Mouse (Mus musculus) embryo, embryonic 10 days (tissue): ENCODE results near the gene Mospd2.
A peak's percentile ranks its signal among the peaks of the same experiment; 100 is the strongest.

Source experiments
- DNase-seq: peaks from one replicate; pipeline ENCODE4 v3.0.0-alpha.2; 2015; ENCODE audit warnings: low spot score

Gene Mospd2

DNA sequence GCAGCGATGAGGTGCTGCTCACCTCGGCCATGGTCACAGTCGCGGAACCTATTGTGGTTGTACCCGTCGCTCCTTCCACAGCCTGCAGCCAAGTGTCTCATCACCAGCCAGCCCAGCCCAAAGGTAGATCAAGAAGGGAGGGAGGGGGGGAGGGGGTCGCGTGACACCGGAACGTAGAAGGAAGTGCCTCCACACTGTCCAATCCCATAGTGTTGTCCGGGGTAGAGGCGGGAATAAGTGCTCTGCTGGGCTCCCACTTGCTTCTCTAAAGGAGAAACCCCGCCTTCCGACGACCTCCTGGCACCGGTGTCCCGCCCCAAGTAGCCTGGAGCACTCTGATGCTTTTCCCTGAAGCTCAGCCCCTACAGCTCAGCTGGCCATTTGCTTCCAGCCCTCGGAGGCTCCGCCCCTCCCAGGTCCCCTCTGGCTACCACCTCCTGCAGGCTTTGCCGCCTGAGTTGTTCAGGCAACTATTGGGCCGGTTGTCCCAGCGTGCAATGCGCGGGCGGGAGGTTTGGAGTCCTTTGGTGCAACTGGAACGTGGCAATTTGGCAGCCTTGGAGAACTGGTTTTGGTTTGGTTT, at the start of gene Mospd2, which contains the start of gene Fancb:
Mospd2 (minus strand) TSS at position 183 of the 583 bp plus-strand sequence.
Fancb (plus strand) TSS at position 400 of the 583 bp plus-strand sequence.
- peak; percentile 90 for DNase-seq

DNA sequence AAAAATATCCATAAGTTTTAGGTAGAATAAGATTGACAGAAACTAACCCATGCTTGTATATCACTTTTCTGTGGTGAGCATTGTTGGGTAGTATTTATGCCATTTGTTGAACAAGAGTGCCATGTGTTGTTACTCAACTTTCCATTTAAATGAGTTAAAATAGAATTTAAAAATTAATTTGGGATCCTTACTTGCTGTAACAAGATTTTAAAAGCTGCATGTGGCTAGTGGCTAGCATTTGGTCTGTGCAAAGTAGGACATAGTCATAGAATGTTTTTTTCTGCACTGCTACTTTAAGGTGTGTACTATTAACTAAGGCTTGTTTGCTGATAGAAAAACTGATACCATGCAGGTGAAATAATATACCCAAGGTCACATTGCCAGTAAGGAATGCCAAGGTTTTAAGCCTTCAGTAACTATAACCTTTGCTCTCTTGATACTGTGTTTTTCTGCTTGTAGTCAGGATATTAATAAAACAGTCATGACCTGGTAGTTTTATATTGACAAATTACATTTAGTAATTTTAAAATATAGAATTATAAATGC, 24.7 kb upstream of the Mospd2 start, which contains the start of gene Gm17604:
Gm17604 (minus strand) TSS at position 51 of the 546 bp plus-strand sequence.
- DNase-seq: no peak

DNA sequence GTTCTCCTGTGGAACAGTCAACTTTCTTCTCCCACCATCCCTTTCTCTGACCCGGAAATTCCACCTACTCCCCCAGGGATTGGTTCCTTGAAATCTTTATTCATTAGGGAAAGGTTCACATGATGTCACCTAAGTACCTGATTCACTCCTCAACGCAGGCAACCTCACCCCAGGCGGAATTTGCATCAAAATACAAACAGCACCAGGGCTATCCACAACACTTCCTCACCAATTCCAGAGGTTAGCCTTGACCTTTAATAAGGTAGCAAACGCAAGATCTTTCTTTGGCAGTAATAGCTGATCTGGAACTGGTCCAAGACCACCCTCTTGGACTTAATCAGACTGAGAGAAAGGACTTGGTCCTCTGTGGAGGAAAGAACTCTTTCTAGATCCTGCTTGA, 23.0 kb upstream of the Mospd2 start:
- DNase-seq: no peak

DNA sequence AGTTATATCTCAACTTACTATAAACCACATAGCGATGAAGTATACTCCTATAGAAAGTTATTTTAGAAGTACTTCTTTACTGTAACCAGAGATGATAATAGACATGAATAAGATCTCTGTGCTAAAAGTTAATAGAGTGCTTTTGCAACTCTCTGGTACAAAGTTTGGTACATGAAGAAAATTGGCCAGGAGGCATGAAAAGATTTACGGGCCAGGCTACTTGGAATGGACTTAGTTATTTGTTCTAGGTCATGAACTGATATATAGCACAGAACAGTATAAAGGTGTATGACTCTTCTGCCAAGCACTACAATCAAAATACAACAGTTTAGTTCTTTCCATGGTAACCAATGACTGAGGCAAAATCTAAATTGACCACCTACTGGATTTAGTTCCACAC, 1.3 kb downstream of the Mospd2 start:
- DNase-seq: no peak

DNA sequence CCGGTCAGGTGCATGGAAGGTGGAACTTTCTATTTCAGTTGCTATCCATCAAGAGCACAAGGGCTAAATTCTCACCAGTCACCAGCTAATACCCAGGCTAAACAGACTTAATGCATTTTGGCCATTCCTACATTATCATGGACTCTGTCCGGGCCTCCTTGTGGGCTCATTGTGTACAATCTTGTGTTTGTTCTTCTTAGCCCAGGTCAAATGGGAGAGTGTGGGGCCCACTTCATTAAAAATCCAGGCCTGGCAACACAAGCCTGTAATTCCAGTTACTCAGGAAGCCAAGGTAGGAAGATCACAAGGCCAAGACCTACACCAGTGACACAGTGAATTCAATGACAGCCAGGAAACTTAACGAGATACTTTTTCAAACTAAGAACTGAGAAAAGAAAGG, 9.0 kb downstream of the Mospd2 start:
- DNase-seq: no peak

DNA sequence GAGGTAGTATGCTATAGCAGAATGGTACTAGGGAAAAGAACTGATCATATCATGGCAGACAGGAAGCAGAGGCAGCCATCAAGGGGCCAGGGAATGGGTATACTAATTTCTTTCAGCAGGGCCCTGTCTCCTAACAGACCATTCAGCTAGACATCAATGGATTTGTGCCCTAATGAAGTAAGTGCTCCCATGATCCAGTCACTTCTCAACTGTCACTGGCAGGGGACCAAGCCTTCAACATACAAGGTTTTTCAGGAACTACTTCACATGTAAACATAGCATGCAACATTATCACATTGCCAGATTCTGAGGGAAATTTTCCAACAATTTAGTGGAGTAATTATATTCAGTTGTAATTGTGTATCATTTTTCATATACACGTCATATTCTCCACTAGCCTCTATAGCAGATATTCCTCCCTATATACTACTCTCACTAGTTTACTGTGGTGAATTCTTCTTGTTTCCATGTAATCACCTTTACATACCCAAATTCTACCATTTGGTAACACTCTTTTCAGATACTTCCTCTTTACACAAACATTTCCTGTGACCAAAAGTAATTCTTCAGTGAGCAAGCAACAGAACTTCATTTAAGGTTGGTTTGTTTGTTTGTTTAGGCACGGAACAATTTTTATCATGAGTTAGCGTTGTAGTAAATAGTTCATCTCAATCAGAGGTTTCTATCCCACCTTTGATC, 14.3 kb downstream of the Mospd2 start:
- DNase-seq: no peak

DNA sequence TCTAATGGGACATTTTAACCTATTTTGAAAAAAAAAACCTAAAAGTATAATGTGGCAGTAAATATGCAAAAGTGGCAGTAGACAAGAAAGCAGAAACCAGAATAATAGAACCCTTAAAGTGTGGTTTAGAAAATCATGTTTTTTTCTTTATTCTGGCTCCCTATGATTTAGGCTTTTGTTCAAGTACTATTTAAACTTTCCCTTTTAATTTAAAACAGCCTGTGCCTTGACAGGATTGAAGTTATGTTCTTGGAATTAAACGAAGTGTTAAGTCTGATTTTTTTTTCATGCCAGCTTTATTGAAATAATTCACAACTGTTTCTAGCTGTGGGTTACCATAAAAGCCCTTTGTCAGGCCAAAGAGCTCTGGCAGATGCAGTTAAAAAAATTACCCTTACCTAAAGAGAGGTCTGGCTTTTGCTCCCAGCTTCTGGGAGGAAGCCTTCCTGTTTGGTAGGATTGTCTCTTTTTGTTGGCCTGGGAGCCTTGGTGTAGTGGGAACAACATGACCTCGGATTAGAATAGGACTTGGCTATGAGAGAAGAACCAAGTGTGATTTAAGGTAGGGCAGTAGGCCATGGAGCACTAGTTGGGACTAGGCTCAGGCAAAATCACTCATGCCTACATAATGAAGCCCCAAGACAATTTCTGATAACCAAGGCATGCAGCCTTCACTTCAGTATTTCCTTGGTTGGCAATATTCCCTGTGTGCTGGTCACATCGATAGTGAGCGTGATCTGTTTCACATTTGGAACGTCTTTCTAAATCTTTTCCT, 27.4 kb downstream of the Mospd2 start:
- DNase-seq: no peak

DNA sequence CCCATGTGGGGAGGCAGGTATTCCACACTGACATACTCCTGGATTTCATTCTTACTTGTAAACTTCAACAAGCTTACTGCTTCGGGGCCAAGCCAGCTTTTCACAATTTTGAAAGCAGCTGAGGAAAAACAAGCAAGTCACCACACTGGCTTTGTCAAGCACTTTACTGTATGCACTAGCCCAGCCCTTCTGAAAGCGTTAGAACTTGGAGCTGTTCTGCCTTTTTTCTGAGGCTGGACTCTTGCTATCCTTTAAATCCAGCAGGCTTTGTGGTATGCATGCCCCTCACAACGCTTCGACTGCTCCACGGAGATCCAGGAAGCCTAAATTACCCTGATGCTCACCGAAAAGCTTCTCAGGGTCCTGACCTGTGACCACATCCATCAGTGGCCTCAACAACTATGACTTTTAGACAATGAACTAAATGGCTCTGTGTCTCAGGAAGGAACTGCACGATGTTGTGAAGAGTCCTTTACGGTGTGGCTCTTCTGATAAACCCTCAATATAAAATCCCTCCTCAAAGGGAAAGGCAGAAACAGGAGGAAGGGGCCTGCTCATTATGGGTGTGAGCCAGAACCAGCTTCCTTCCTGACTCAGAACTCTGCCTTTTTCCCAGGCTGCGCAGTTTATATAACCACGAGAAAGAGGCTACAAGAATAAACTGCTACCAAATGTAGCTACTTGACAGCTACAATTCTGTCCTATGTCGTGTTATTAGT, 28.2 kb downstream of the Mospd2 start:
- DNase-seq: peak; percentile 10

DNA sequence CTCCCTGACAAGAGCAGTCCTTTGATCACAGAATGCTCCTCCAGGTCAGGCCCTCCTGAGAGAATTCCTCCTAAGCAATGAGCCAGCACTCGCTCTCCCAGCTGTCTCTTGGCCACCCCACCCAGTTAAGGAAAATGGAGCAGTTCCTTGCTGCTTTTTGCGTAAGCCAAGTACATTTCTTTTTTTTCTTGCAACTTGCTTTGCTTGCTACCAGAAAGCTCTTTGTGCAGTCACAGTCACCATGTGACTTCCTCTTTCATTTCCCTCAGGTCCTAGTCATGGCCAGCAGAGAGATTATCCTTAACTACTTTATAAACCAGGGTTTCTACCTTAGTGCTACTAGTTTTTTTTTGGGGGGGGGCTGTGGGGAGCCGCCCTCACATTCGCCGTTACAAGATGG, 38.6 kb downstream of the Mospd2 start:
- DNase-seq: no peak

DNA sequence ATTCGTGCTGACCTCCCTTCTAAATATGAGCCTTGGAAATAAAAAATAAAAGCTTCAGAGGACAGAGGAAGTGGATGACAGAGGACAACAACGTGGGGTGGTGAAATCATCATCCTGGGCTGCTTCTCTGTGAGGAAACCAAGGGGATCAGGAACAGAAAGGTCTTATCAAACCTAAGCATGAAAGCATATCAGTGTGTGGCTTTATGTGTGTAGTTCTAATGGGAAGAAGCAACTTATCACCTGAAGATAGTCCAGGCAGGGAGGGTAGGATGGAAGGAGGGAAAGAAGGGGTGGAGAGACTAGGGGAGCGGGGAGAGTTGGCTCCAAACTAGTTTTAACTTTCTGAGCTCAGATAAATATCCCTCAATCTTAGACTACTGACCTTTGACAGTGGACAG, 67.2 kb downstream of the Mospd2 start:
- DNase-seq: no peak

DNA sequence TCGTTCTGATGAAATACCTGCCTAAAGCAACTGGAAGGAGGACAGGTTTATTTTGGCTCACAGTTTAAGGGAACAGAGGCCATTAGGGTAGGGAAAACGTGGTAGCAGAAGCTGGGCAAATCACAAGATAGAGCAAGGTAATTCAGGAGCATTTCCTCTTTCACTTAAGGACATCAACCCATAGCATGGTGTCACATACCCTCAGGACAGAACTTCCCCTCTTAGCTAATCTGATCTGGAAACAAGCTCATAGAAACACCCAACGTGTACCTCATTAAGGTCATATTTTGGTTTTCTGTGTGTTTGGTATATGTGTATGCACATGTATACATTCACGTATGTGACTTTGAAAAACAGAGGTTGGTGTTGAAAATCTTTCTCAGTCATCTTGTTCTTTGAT, 68.0 kb downstream of the Mospd2 start:
- no peak for DNase-seq

DNA sequence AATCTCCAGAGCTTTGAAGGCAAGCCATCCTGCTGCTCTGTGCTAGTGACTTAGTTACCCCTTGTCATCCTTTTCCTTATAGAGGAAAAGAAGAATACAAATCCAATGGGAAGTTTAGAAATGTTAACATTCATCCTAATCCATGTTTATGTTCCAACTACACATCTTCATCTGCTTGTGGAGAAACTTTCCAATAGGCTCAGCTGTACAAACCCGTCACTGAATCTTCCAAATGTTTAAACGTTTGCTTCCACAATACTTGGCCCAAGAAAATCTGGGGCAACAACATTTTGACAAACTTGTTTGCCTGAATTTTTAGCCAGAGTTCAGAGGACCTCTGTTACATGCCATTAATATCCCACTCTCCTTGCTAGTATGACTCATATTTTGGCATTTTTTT, 78.3 kb downstream of the Mospd2 start:
- DNase-seq: no peak

DNA sequence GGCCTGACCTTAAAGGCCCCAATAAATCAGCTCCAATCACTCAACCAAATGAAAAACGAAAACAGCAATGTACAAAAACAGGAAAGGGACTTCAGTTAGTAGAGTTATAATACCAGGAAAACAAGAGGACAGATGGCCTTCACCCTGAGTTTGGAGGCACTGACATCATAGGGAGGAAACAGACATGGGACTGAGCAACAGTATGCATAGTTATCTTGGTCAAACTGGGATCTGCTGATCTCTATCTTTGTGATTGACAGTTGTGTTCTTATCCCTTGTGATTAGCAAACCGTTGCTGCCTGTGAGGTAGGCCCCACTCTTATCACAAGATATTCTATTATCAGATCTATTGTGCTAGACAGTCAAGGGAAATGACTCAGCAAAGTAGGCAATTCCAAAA, 80.4 kb downstream of the Mospd2 start:
- no peak for DNase-seq

DNA sequence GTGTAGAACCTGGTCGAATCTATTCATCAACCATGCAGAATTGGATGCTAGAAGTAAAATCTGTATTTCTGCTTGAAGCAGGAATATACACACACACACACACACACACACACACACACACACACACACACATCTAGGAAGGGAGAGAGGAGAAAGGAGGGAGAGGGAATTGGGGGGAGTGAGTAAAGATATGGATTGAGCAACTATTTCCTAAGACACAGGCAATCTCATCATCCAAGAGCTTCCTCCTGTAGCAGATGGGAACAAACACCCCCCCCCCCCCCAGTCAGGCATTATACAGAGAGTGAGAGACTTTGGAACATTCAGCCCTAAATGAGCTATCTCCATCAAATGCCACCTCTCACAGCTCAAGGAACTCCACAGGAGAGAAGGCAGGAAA, 93.9 kb downstream of the Mospd2 start:
- DNase-seq: no peak
